Mouse (Mus musculus): ENCODE data around the gene Gm11146. TPM values are rescaled to one million over a fixed set of nuclear protein-coding genes. Genes with fewer than 3 reads are reported as not detected.

Gm11146 gene
- total RNA-seq (2021) = not detected
- long read RNA-seq = 0 reads

GRCm38 (mm10) chr16:77601994-77602393 lies at the start of gene Gm11146:
Gene Gm11146, minus strand, starts transcription at chr16:77602094.
- DNase-seq (ENCODE audit: low spot score in 2 of 2) = no peak

DNA sequence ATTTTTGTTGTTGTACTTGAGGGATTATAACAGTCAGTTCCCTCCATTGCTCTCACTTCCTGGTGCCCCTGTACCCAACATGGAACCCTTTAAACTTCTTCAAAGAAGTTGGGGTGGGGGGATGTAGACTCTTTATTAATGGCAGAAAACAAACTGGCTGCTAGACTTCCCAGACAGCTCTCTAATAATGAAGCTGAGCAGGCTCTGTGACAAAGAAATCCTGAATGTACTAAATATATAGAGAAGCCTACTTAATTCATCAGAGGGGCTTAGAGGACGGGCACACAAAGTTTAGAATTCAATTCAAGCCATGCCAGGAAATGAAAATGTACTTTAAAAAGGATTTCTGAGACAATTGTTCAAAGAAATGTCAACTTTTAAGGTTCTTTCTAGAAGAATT lies 48.7 kb upstream of the Gm11146 start:
- DNase-seq (ENCODE audit: low spot score in 2 of 2) = no peak

GRCm38 (mm10) chr16:77649006-77649405 lies 47.1 kb upstream of the Gm11146 start:
- no peak for DNase-seq (ENCODE audit: low spot score in 2 of 2)

DNA sequence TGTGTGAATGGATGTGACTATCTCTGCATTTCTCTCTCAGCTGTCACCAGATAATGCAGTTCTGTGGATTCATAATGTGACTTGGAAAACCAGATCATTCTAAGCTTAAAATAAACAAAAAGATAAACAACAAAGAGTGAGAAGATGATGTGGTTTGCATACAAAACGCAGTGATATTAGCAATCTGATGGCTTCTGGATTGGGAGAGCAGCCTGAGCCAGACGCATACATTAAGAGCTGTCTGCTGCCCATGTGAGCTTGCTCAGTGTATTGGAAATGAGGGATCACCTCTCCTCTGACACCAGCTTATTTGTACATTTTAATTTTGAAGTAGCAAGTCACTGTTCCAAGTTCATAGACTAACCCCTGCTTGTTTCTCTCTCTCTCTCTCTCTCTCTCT lies 46.3 kb upstream of the Gm11146 start:
- no peak for DNase-seq (ENCODE audit: low spot score in 2 of 2)

- DNase-seq (ENCODE audit: low spot score in 2 of 2) = no peak
Observed at GRCm38 (mm10) chr16:77646146-77646545, 44.3 kb upstream of the Gm11146 start.

GRCm38 (mm10) chr16:77644976-77645375 lies 43.1 kb upstream of the Gm11146 start:
- no peak for DNase-seq (ENCODE audit: low spot score in 2 of 2)

GRCm38 (mm10) chr16:77643871-77644720 lies 42.2 kb upstream of the Gm11146 start:
- DNase-seq (ENCODE audit: low spot score in 2 of 2) = peak; percentile 78 to 87

GRCm38 (mm10) chr16:77643036-77643870 lies 41.4 kb upstream of the Gm11146 start:
- peak; percentile 59 to 72 for DNase-seq (ENCODE audit: low spot score in 2 of 2)

DNA sequence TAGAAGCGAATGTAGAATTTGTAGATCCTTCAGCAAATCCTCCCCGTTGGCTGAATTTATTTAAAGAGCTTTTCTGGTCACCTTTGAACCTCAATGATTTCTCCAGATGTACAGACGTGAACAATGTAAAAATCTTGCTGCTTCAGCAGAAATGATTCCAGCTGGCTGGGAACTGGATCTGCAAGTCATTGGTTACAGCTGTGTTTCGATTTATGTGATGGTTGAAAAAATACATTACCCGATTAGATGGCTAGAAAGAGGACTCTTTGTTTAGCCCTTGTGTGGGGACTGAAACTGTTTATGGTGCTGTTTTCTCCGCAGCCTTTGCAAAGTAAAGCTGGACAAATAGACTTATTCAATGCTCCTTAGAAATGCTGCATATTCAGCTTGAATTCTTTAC lies 34.6 kb upstream of the Gm11146 start:
- DNase-seq (ENCODE audit: low spot score in 2 of 2) = no peak

- no peak for DNase-seq (ENCODE audit: low spot score in 2 of 2)
Observed at GRCm38 (mm10) chr16:77632315-77632881, 30.5 kb upstream of the Gm11146 start.

DNA sequence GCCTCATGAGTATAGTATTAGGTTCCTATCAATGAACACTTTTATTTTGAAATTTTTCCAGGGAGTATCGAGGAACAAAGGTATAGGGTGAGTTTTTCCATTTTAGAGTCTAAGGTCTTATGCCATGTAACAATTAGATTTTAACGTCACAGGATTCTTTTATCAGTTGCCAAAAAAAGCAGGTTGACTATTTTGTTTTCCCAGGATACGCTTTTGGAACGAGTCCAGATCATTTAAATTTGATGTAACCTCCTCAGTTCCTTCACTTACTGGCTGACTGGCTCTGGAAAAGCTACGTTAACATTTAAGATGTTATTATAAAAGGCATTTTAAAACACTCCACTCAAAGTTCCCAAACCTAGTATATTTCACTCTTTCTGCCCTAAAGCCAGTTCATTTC lies 20.8 kb upstream of the Gm11146 start:
- no peak for DNase-seq (ENCODE audit: low spot score in 2 of 2)

- DNase-seq (ENCODE audit: low spot score in 2 of 2) = no peak
Observed at GRCm38 (mm10) chr16:77602581-77602980, 687 bp upstream of the Gm11146 start.

- DNase-seq (ENCODE audit: low spot score in 2 of 2) = peak; percentile 16 to 44
Observed at GRCm38 (mm10) chr16:77598787-77599186, 3.1 kb downstream of the Gm11146 start.

DNA sequence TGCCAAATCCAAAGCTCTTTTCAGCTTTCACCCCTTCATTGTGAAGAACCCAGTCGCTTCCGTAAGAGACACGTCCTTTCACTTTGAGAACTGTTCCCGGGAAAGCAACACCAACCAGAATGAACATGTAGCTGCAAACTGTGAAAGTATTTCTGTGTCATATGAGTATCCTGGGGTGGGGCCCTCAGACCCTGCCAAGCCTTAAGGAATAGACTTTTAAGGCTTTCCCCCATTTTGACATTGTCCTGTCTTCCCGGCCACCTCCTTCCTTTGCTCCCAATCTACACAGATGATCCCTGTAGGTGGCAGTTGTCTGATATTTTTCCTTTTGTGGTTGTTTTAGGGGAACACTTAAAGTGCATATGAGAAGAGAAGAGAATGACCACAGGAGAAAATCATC lies 5.3 kb downstream of the Gm11146 start:
- peak; percentile 42 to 59 for DNase-seq (ENCODE audit: low spot score in 2 of 2)

DNA sequence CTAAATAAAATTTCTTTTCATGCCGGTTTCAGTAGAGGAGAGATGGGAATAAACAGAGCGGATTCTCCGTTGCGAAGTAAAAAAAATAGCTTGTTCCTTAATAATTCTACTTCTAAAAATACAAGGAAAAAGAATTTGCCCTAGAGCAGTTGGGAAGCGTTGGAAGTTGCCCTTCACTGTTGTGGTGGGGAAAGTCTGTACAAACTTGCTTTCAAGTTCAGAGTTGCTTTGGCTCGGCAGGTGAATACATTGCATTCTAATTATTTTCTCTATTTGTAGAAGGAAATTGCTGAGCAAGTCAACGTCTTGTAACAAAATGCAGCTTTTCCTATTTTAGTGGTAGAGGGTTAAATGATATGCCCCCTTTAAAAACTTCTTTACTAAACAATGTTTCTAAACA lies 6.2 kb downstream of the Gm11146 start:
- no peak for DNase-seq (ENCODE audit: low spot score in 2 of 2)

DNA sequence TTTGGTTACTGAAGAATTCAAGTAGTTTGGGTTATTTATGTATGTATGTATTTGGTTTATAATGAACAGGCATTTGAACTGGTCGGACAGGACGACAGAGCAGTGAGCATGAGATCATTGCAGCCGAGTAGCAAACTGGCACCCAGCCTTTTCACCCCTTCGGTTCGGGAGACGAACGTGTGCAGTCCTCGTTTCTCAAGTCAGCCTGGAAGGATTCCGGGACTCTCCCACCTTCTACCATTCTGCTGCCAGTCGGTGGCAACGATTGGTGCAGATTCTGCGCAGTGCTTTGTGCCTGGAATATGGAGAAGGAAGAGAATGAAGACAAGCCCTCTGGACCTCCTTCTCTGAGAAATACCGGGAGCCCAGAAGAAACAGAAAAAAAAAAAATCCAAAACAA lies 7.3 kb downstream of the Gm11146 start:
- peak; percentile 77 to 82 for DNase-seq (ENCODE audit: low spot score in 2 of 2)

GRCm38 (mm10) chr16:77593828-77594421 lies 8.0 kb downstream of the Gm11146 start:
- peak; percentile 83 to 85 for DNase-seq (ENCODE audit: low spot score in 2 of 2)

GRCm38 (mm10) chr16:77592986-77593385 lies 8.9 kb downstream of the Gm11146 start:
- peak; percentile 27 to 40 for DNase-seq (ENCODE audit: low spot score in 2 of 2)

GRCm38 (mm10) chr16:77573036-77573435 lies 28.9 kb downstream of the Gm11146 start:
- DNase-seq (ENCODE audit: low spot score in 2 of 2) = no peak

GRCm38 (mm10) chr16:77569457-77569856 lies 32.4 kb downstream of the Gm11146 start:
- no peak for DNase-seq (ENCODE audit: low spot score in 2 of 2)

- no peak for DNase-seq (ENCODE audit: low spot score in 2 of 2)
Observed at GRCm38 (mm10) chr16:77568384-77568783, 33.5 kb downstream of the Gm11146 start.
